Mouse (Mus musculus) liver, embryonic 14.5 days (tissue): ENCODE measurements around the gene Ms4a10.

Source experiments
- CTCF ChIP-seq: IDR thresholded peaks from 2 replicates; pipeline ENCODE4 v1.5.1; 2016; ENCODE audit warnings: antibody characterized with exemption, low read depth, control low read depth
- EP300 ChIP-seq: IDR thresholded peaks from 2 replicates; pipeline ENCODE4 v1.6.1; 2016; ENCODE audit warnings: antibody characterized with exemption, low read depth

- TF ChIP-seq EP300 = no peak
- TF ChIP-seq CTCF = no peak
Observed at GRCm38 (mm10) chr19:10949112-10949511, 25.4 kb downstream of the Ms4a10 start, which contains the start of gene Ccdc86.
